ENCODE assay signal across 18 mouse cellular contexts in genomic region chr11:8214305-8214903, GRCm38 (mm10).
A peak's percentile ranks its signal among the peaks of the same experiment; 100 is the strongest.
DNase-seq lines count a peak whose midpoint lies in the region; ATAC-seq and TF ChIP-seq lines count a peak whose summit lies in the region.
"Had no signal": no experiment of that assay in that cellular context is flagged by ENCODE, and none has a peak within 500 bp of the region (broad histone marks: within the 10 kb centered on the region; RNA-seq: fewer than 3 reads in every experiment).

No protein-coding gene starts in this region.

- intact Hi-C loops in gastrocnemius, adult 2 months (cut with DNase I), result no loop called here
- intact Hi-C loops in gastrocnemius, postnatal 14 days (cut with DNase I; ENCODE audit: low total_unique reads), result no loop called here

- no peaks in the 10 kb centered on the region for H3K9me3 ChIP-seq in liver, postnatal 0 days (ENCODE audit: low read length)
- H3K9me3 ChIP-seq: embryonic facial prominence, embryonic 13.5 days; forebrain, embryonic 12.5 days; hindbrain, embryonic 10.5 days; limb, embryonic 15.5 days; neural tube, embryonic 12.5 days; stomach, embryonic 15.5 days had no signal

- no peaks in the 10 kb centered on the region for H3K27me3 ChIP-seq in liver, adult 2 months (ENCODE audit: control insufficient read depth, insufficient read depth, low read length)
- H3K27me3 ChIP-seq in liver, postnatal 0 days (ENCODE audit: insufficient read depth, low read length), result no peaks in the 10 kb centered on the region
- H3K27me3 ChIP-seq: embryonic facial prominence, embryonic 13.5 days; forebrain, embryonic 12.5 days; limb, embryonic 15.5 days; neural tube, embryonic 12.5 days; stomach, embryonic 15.5 days had no signal

- peak overlapping the region; percentile 72 for H3K27ac ChIP-seq in gastrocnemius, adult 2 months
- H3K27ac ChIP-seq in liver, adult 2 months (replicated peaks; ENCODE audit: insufficient read depth, low read depth, low read length), result no peak overlapping the region
- H3K27ac ChIP-seq in liver, postnatal 0 days (ENCODE audit: low read depth), result no peak overlapping the region
- H3K27ac ChIP-seq: embryonic facial prominence, embryonic 13.5 days; forebrain, embryonic 12.5 days; hindbrain, embryonic 10.5 days; limb, embryonic 15.5 days; neural tube, embryonic 12.5 days; stomach, embryonic 15.5 days had no signal

- H3K4me1 ChIP-seq in liver, adult 2 months (ENCODE audit: control insufficient read depth, insufficient read depth, low read length), result no peaks in the 10 kb centered on the region; the same call in 1 of the 2 replicates
- H3K4me1 ChIP-seq in liver, postnatal 0 days (ENCODE audit: insufficient read depth), result no peaks in the 10 kb centered on the region
- H3K4me1 ChIP-seq: embryonic facial prominence, embryonic 13.5 days; forebrain, embryonic 12.5 days; hindbrain, embryonic 10.5 days; limb, embryonic 15.5 days; neural tube, embryonic 12.5 days; stomach, embryonic 15.5 days had no signal

- no peak overlapping the region for H3K4me3 ChIP-seq in gastrocnemius, adult 2 months
- H3K4me3 ChIP-seq in liver, adult 2 months (ENCODE audit: insufficient read depth, low read depth, low read length), result no peak overlapping the region
- no peak overlapping the region for H3K4me3 ChIP-seq in liver, postnatal 0 days (ENCODE audit: low read depth, low read length)
- H3K4me3 ChIP-seq: embryonic facial prominence, embryonic 13.5 days; forebrain, embryonic 12.5 days; hindbrain, embryonic 10.5 days; limb, embryonic 15.5 days; neural tube, embryonic 12.5 days; stomach, embryonic 15.5 days had no signal

- ATAC-seq in liver, postnatal 0 days, result no peak

- no peak for TF ChIP-seq POLR2A in liver, adult 2 months (IDR thresholded peaks at IDR 0.05; ENCODE audit: extremely low read depth, insufficient read depth, low read length)

- 38% methylated on average over 2 of the region's 2 CpGs for WGBS in liver, adult 2 months
- 53% methylated on average over 2 of the region's 2 CpGs for WGBS in liver, postnatal 0 days (ENCODE audit: insufficient replicate concordance)

- no peak for TF ChIP-seq EP300 in liver, postnatal 0 days (IDR thresholded peaks at IDR 0.05; ENCODE audit: low read depth)

- no peaks in the 10 kb centered on the region for H3K79me2 ChIP-seq in liver, adult 2 months (ENCODE audit: control insufficient read depth, insufficient read depth, low read length)

- no peak overlapping the region for H3K4me2 ChIP-seq in liver, postnatal 0 days (ENCODE audit: low read depth, low read length)
- H3K4me2 ChIP-seq: embryonic facial prominence, embryonic 13.5 days; forebrain, embryonic 12.5 days; heart, embryonic 11.5 days; limb, embryonic 15.5 days; lung, embryonic 14.5 days; neural tube, embryonic 12.5 days; stomach, embryonic 15.5 days had no signal

- H3K9ac ChIP-seq in liver, adult 2 months (ENCODE audit: low read depth, low read length), result no peak overlapping the region
- H3K9ac ChIP-seq in liver, postnatal 0 days (replicated peaks), result no peak overlapping the region
- H3K9ac ChIP-seq: embryonic facial prominence, embryonic 13.5 days; forebrain, embryonic 12.5 days; limb, embryonic 15.5 days; lung, embryonic 14.5 days; neural tube, embryonic 12.5 days; stomach, embryonic 15.5 days had no signal

- no peaks in the 10 kb centered on the region for H3K36me3 ChIP-seq in liver, adult 2 months (ENCODE audit: control insufficient read depth, insufficient read depth, low read length)
- no peaks in the 10 kb centered on the region for H3K36me3 ChIP-seq in liver, postnatal 0 days (replicated peaks; ENCODE audit: insufficient read depth, low read length)
- H3K36me3 ChIP-seq: embryonic facial prominence, embryonic 13.5 days; forebrain, embryonic 12.5 days; hindbrain, embryonic 10.5 days; limb, embryonic 15.5 days; neural tube, embryonic 12.5 days; stomach, embryonic 15.5 days had no signal

- no peak for TF ChIP-seq CTCF in gastrocnemius, adult 2 months (IDR thresholded peaks at IDR 0.05)
- no peak for TF ChIP-seq CTCF in liver, adult 2 months (IDR thresholded peaks at IDR 0.05; ENCODE audit: low read depth, low read length)
- TF ChIP-seq CTCF in liver, postnatal 0 days (IDR thresholded peaks at IDR 0.05; ENCODE audit: low read depth), result no peak

- DNase-seq in adrenal gland, adult 2 months, result peak; percentile 25
- no peak for DNase-seq in adrenal gland, postnatal 4 days (ENCODE audit: low spot score in 2 of 2)
- DNase-seq in gastrocnemius, adult 2 months, result no peak
- no peak for DNase-seq in gastrocnemius, postnatal 14 days
- peak; percentile 54 for DNase-seq in liver, adult 2 months (ENCODE audit: extremely low read depth, low read depth, low spot score)
- no peak for DNase-seq in liver, postnatal 0 days
- DNase-seq in gonadal fat pad, adult 2 months (ENCODE audit: low read depth), result peak; percentile 67
- no peak for DNase-seq in embryo, embryonic 10 days (ENCODE audit: low spot score)
- DNase-seq: kidney, postnatal 14 days; layer of hippocampus, adult 9-11 months; lung, embryonic 14.5 days had no signal

Comparison
In these comparisons a context has a peak if more than half of its experiments do, and no peak if none do; other contexts are left out.
1. DNase-seq: peak in adrenal gland, adult 2 months (single experiment), liver, adult 2 months (single experiment) and gonadal fat pad, adult 2 months (single experiment); none in adrenal gland, postnatal 4 days (0 of 2), gastrocnemius, adult 2 months (single experiment), gastrocnemius, postnatal 14 days (single experiment), liver, postnatal 0 days (single experiment) and embryo, embryonic 10 days (single experiment).